Mouse (Mus musculus) bone marrow, adult 2 months (tissue): ENCODE data around the gene Itga3.

Experiments
- CTCF ChIP-seq: fragments of 200-500 bp; IDR thresholded peaks from 2 replicates; pipeline ENCODE4 v1.5.1; 2011; ENCODE audit warnings: low read length, control low read depth; ENCODE audit not compliant: control insufficient read depth, insufficient read depth
- POLR2A ChIP-seq: fragments of 200-500 bp; IDR thresholded peaks from 2 replicates; pipeline ENCODE4 v1.6.1; 2011; ENCODE audit warnings: low read depth, mild to moderate bottlenecking, control low read depth, low read length, borderline replicate concordance; ENCODE audit not compliant: control insufficient read depth

- TF ChIP-seq CTCF (no peak), POLR2A (peak; percentile 67; the same call in 1 of the 2 replicates)
These were observed 35.4 kb downstream of the Itga3 start, which contains the start of gene Pdk2 for GRCm38 (mm10) chr11:95041139-95041609.
